Mouse (Mus musculus): Measurements from ENCODE around the gene Gm21852.
"Not testable (repeated sequence)": the region's sequence is repeated elsewhere in the genome, so short reads cannot be mapped to it uniquely, and the experiment has no call there.

Gene Gm21852

DNA sequence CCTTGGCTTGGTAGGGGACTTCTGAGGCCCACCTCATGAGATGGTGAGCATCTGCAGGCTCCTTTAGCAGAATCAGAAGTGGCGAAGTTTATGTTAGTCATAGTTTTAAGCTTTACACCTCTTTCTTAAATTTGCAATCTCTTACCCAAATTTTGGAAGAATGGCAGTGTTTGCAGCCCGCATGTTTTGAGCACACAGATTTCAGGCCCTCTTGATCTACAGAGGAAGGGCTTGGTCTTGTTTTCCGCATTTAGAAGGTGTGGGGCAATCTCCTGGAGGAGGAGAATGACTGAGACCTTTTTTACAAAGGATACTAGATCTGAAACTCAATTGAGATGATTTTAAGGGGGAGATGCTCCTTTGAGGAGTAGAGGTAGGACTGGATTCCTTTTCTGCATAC lies at the start of gene Gm21852:
TSS of gene Gm21852 (minus strand) at position 101 of the 400 bp plus-strand sequence.
- DNase-seq (ENCODE audit: low spot score), result not testable (repeated sequence)

All from retina, embryonic 14.5 days (tissue).